Mouse (Mus musculus) adrenal gland, postnatal 10 days (tissue): ENCODE data around the gene Tmem25. TPM values are rescaled to one million over a fixed set of nuclear protein-coding genes. Genes with fewer than 3 reads are reported as not detected.
"Not testable (repeated sequence)": the region's sequence is repeated elsewhere in the genome, so short reads cannot be mapped to it uniquely, and the experiment has no call there.

Experiments used
- DNase-seq: peaks from one replicate; pipeline ENCODE4 v3.0.0; 2021; ENCODE audit warnings: mixed read lengths
- total RNA-seq, 2 experiments: library from RNA; stranded (reverse); gene quantifications; 2 replicates each; pipeline ENCODE4 v1.2.3; 2021

Gene Tmem25
- total RNA-seq, 2 experiments from 2014 or later = 4.3 to 10.4 TPM

GRCm38 (mm10) chr9:44772750-44773651 is 26.1 kb downstream of the Tmem25 start:
- peak; percentile 95 for DNase-seq

GRCm38 (mm10) chr9:44772392-44772749 is 26.7 kb downstream of the Tmem25 start:
- DNase-seq = no peak

GRCm38 (mm10) chr9:44771376-44771775 is 27.7 kb downstream of the Tmem25 start:
- no peak for DNase-seq

GRCm38 (mm10) chr9:44768029-44768394 is 31.1 kb downstream of the Tmem25 start:
- DNase-seq = not testable (repeated sequence)

- DNase-seq = peak; percentile 90
These were observed 31.7 kb downstream of the Tmem25 start, which contains the start of the genes Arcn1 and Ift46 for GRCm38 (mm10) chr9:44767101-44768028. Arcn1 (minus strand) TSS chr9:44767845. Ift46 (plus strand) TSS chr9:44767908.

GRCm38 (mm10) chr9:44760873-44761272 is 38.2 kb downstream of the Tmem25 start:
- no peak for DNase-seq

GRCm38 (mm10) chr9:44748473-44748872 is 50.6 kb downstream of the Tmem25 start:
- peak; percentile 17 for DNase-seq

GRCm38 (mm10) chr9:44747341-44747740 is 51.8 kb downstream of the Tmem25 start:
- DNase-seq = no peak

- DNase-seq = no peak
These were observed 52.4 kb downstream of the Tmem25 start for GRCm38 (mm10) chr9:44746666-44747065.

- no peak for DNase-seq
These were observed 53.7 kb downstream of the Tmem25 start for GRCm38 (mm10) chr9:44745371-44745770.

Other genes with a start within 250 kb of the Tmem25 start
- 1 to 10 TPM; 1.0 to 1.4 TPM for gene Cxcr5, start 237.4 kb downstream of the Tmem25 start, total RNA-seq
- gene Ddx6, start 194.4 kb downstream of the Tmem25 start, total RNA-seq = 100 to 1,000 TPM; 106 to 118 TPM
- not detected for gene Treh, start 126.1 kb downstream of the Tmem25 start, total RNA-seq
- gene Phldb1, start 64.1 kb downstream of the Tmem25 start, total RNA-seq = 10 to 100 TPM; 54.5 to 63.9 TPM
- 100 to 1,000 TPM; 138 to 150 TPM for gene Arcn1, start 31.5 kb downstream of the Tmem25 start, total RNA-seq
- gene Ift46, start 31.4 kb downstream of the Tmem25 start, total RNA-seq = 10 to 100 TPM; 73.0 to 87.7 TPM
- 10 to 100 TPM; 37.0 to 92.7 TPM for gene Ttc36, start 3.8 kb upstream of the Tmem25 start, total RNA-seq
- 10 to 100 TPM; 21.4 to 34.8 TPM for gene Kmt2a, start 82.0 kb upstream of the Tmem25 start, total RNA-seq
- gene Atp5l, start 121.4 kb upstream of the Tmem25 start, total RNA-seq = 100 to 1,000 TPM; 796 to 905 TPM
- gene Ube4a, start 166.3 kb upstream of the Tmem25 start, total RNA-seq = 10 to 100 TPM; 77.5 to 91.0 TPM
- gene Cd3g, start 181.1 kb upstream of the Tmem25 start, total RNA-seq = 1 to 10 TPM; 4.6 to 5.0 TPM
- gene Cd3d, start 182.5 kb upstream of the Tmem25 start, total RNA-seq = 1 to 10 TPM; 3.0 to 3.1 TPM
- gene Cd3e, start 210.3 kb upstream of the Tmem25 start, total RNA-seq = 1 to 10 TPM; 6.7 to 7.3 TPM
- gene Mpzl2, start 240.5 kb upstream of the Tmem25 start, total RNA-seq = 10 to 100 TPM; 15.1 to 16.4 TPM